Mouse (Mus musculus) E14TG2a.4 (cell line): Measurements from ENCODE around the gene Itm2c.
A peak's percentile ranks its signal among the peaks of the same experiment; 100 is the strongest.

ENCODE experiments used
- CTCF ChIP-seq: conservative IDR thresholded peaks from 2 replicates; pipeline ENCODE4 v1.5.1; 2014; ENCODE audit warnings: low read length
- NANOG ChIP-seq: IDR thresholded peaks from 2 replicates; pipeline ENCODE4 v1.6.1; 2014; ENCODE audit warnings: borderline replicate concordance, low read length, mixed read lengths

DNA sequence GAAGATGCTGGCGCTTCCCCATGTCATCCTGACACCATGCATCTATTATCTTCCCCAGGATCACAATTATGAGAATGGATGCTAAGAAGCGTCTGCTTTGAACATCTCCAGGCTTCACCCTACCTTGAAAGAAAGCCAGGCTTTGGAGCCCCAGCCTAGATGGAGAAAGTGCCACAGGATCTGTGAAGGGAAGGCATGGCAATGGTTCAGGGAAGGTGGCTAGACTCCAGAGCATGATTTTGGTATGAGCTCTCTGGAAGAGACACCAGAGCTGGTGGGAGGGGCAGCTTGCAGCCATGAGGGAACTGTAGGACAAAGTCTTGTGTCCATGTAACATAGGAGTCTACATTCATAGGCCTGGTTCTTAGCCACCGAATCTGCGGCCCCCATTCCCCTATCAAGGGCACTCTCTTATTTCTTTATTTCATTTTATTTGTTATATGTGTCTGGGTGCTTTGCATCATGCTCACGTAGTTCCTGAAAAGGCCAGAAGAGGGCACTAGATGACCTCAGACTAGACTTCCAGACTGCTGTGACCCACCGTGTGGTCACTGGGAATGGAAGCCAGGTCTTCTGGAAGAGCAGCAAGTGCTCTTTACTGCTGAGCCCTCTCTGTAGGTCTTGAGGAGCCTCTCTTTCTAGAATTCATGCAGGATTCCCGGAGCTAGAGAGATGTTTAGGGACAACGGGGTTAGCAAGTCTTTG lies 41.2 kb downstream of the Itm2c start:
- peak; percentile 91 for TF ChIP-seq CTCF
- TF ChIP-seq NANOG, result no peak
